Mouse (Mus musculus) stomach, embryonic 14.5 days (tissue): Measurements from ENCODE around the gene Prrc2a. TPM values are rescaled to one million over a fixed set of nuclear protein-coding genes. Genes with fewer than 3 reads are reported as not detected.

Experiments used
- ATAC-seq: fragments of 200-750 bp; cut with Nextera tagmentation; 2 replicates; pipeline ENCODE4 v1.8.0; 2017; ENCODE audit warnings: low read depth, moderate TSS enrichment; ENCODE audit not compliant: insufficient number of reproducible peaks, insufficient read depth, low FRiP score
- H3K27ac ChIP-seq: fragments of 300-500 bp; sonication (generic); 2 replicates; pipeline ENCODE4 v1.5.1; 2014; ENCODE audit warnings: mild to moderate bottlenecking, low read length, moderate library complexity, mixed read lengths
- H3K27me3 ChIP-seq: fragments of 300-500 bp; sonication (generic); 2 replicates; pipeline ENCODE4 v1.6.1; 2014; ENCODE audit warnings: low read length, control low read depth, mixed read lengths; ENCODE audit not compliant: control insufficient read depth, insufficient read depth
- H3K36me3 ChIP-seq: fragments of 300-500 bp; sonication (generic); 2 replicates; pipeline ENCODE4 v1.6.1; 2014; ENCODE audit warnings: mild to moderate bottlenecking, control low read depth, low read length, moderate library complexity, mixed read lengths; ENCODE audit not compliant: control insufficient read depth, insufficient read depth
- H3K4me1 ChIP-seq: fragments of 300-500 bp; sonication (generic); 2 replicates; pipeline ENCODE4 v1.6.1; 2014; ENCODE audit warnings: low read length, control low read depth, mixed read lengths; ENCODE audit not compliant: control insufficient read depth, insufficient read depth
- H3K4me2 ChIP-seq: fragments of 300-500 bp; sonication (generic); replicated peaks from 2 replicates; pipeline ENCODE4 v1.6.1; 2014; ENCODE audit warnings: low read depth, low read length, control low read depth
- H3K4me3 ChIP-seq: fragments of 300-500 bp; sonication (generic); 2 replicates; pipeline ENCODE4 v1.5.1; 2014; ENCODE audit warnings: low read depth, low read length, control low read depth
- H3K9ac ChIP-seq: fragments of 300-500 bp; sonication (generic); replicated peaks from 2 replicates; pipeline ENCODE4 v1.6.1; 2014; ENCODE audit warnings: low read depth, mild to moderate bottlenecking, control low read depth, low read length, moderate library complexity, mixed read lengths
- H3K9me3 ChIP-seq: fragments of 300-500 bp; sonication (generic); 2 replicates; pipeline ENCODE4 v1.6.1; 2016; ENCODE audit warnings: low read depth, low read length, control low read depth; ENCODE audit not compliant: control insufficient read depth
- WGBS: fragments of 180-500 bp; shearing (Covaris S2); extraction: QIAGEN DNeasy Blood & Tissue Kit; methylation state at CpG from one replicate; pipeline ENCODE4 v1.1.7; 2014; 5-methylcytosine and 5-hydroxymethylcytosine counted together
- polyA plus RNA-seq: library from polyadenylated mRNA; unstranded; fragments of >200 nt; fragmentation: Nextera tagmentation; extraction: Ambion mirVana; gene quantifications from 2 replicates; pipeline ENCODE4 v1.2.1, GENCODE M21; 2014

Gene Prrc2a
- polyA plus RNA-seq, 1 experiment from 2014 or later = 222 TPM

DNA sequence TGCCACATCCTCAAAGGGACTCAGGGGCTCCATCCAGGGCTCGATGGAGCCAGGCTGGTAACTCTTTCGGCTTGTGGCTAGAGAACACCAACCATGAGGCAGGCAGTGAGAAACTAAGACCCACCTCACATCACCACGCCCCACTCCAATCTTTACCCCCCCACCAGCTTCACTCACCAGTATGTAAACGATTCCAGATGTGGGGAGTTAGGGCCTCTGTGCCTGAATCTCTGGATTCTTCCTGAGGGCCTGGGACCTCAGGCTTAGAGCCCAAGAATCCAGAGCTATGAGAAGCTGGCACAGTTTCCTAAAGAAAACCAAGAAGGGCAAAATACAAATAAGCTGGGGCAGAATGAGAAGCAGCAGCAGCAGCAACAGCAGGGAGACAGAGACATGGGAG is 10.8 kb downstream of the Prrc2a start:
- Histone ChIP-seq H3K4me1 (no peaks in the 10 kb centered on the region), H3K36me3 (peaks cover 96% of the 10 kb centered on the region), H3K9me3 (no peaks in the 10 kb centered on the region), H3K4me2 (no peak overlapping the region), H3K27me3 (no peaks in the 10 kb centered on the region), H3K9ac (no peak overlapping the region), H3K27ac (no peak overlapping the region), H3K4me3 (no peak overlapping the region)
- no peak for ATAC-seq
- 81% methylated on average over 4 of the region's 4 CpGs for WGBS

DNA sequence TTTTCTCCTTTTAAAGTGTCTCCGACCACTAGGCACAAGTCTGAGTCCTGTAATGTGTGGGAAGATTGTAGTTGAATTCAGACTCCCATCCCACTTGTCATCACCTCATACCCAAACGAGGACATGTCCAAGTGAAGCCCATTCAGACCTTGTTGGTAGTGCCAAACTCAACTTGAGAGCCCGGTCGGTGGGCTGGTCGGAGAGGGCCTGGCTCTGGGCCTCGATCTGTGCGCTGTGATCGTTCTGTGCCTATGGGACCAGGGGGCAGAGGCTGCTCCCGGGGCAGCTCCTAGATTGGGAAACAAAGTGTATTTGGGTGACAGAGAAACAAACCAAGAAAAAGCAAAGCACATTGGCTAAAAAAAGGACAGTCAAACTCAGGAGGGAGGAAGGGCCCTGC is 11.6 kb downstream of the Prrc2a start:
- 87% methylated on average over 9 of the region's 9 CpGs for WGBS
- Histone ChIP-seq H3K4me3 (no peak overlapping the region), H3K9ac (no peak overlapping the region)

DNA sequence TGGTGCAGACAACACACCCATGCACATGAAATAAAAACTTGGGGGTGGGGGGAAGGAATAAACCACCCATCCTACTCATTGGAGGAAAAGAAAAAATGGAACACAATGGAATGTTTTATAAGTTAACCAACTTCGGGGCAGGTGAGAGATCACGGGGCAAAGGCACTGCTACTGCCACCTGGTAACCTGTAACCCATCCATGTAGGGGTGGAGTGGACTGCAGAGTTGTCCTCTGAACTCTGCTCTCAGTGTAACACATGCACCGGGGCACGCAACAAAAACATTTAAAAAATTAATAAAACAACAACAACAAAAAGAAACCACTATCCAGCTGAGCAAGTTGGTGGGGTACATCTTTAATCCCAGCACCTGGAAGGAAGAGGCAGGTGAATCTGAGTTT is 12.6 kb downstream of the Prrc2a start:
- H3K4me3 ChIP-seq = no peak overlapping the region
- no peaks in the 10 kb centered on the region for H3K27me3 ChIP-seq
- no peaks in the 10 kb centered on the region for H3K9me3 ChIP-seq
- no peak overlapping the region for H3K9ac ChIP-seq
- peaks cover 96% of the 10 kb centered on the region for H3K36me3 ChIP-seq
- H3K4me1 ChIP-seq = no peaks in the 10 kb centered on the region
- WGBS = 89% methylated on average over 4 of the region's 4 CpGs
- no peak overlapping the region for H3K27ac ChIP-seq
- ATAC-seq = no peak
- no peak overlapping the region for H3K4me2 ChIP-seq

More for the DNA sequence above, 11.6 kb downstream of the Prrc2a start:
- H3K27me3 ChIP-seq = no peaks in the 10 kb centered on the region
- H3K27ac ChIP-seq = no peak overlapping the region
- ATAC-seq = no peak
- H3K9me3 ChIP-seq = no peaks in the 10 kb centered on the region
- no peak overlapping the region for H3K4me2 ChIP-seq
- no peaks in the 10 kb centered on the region for H3K4me1 ChIP-seq
- H3K36me3 ChIP-seq = peaks cover 96% of the 10 kb centered on the region

DNA sequence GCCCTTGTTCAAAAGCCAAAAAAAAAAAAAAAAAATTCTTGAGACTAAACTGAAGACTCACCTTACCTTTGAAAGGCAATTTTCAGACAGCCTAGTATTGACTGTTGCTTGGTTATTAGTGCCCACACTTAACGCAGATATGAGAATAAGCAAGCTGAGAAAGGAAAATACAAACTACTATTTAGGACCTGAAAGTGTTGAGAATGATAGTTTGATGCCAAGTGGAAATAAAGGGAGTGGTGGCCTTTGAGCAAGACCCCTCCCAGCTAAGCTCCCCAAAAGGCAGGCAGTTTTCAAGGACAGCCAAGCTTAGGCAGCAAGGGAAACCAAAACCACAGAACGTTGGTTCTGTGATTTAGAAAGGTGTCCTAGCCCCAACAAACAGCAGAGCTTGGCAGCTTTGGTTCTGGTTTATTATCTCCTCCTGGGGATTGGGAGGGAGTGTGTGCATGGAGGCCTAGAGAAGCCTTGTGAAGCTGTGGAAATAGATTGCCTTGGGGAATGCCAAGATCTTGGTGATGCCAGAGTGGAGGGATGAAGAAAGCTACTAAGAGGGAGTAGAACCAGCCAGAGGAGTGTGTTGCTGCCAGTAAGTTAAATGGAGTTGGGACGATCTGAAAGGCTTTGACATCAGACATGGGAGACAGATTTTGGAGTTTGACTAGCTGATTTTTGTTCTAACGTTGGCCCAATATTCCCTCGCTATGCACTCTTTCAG is 16.6 kb downstream of the Prrc2a start:
- Histone ChIP-seq H3K4me3 (no peak overlapping the region), H3K4me2 (no peak overlapping the region), H3K27me3 (no peaks in the 10 kb centered on the region), H3K4me1 (no peaks in the 10 kb centered on the region), H3K27ac (no peak overlapping the region), H3K9ac (no peak overlapping the region), H3K36me3 (peaks cover 96% of the 10 kb centered on the region), H3K9me3 (no peaks in the 10 kb centered on the region)
- ATAC-seq = no peak
- 68% methylated on average over 5 of the region's 5 CpGs for WGBS

DNA sequence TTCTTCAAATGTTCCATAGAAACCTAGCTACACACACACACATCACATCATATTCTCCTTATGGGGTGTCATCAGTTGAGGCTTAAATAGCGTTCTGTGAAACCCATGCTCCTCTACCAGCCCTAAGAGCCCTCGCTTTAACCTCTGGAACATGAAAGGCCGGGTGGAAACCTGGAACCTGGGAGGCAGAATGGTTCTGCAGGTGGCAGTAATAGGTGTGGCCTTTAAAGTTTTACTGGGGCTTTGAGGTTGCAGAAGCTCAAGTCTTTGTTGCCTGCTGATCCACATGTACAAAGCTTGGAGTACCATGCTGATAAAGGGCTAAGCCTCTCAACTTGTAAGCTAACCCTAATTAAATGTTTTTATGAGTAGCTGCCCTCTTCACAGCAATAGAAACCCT is 17.3 kb downstream of the Prrc2a start:
- ATAC-seq = no peak
- Histone ChIP-seq H3K27ac (no peak overlapping the region), H3K4me1 (no peaks in the 10 kb centered on the region), H3K4me3 (no peak overlapping the region), H3K27me3 (no peaks in the 10 kb centered on the region), H3K9me3 (no peaks in the 10 kb centered on the region), H3K9ac (no peak overlapping the region), H3K36me3 (peaks cover 96% of the 10 kb centered on the region), H3K4me2 (no peak overlapping the region)
- WGBS = 50% methylated on average over 3 of the region's 3 CpGs

DNA sequence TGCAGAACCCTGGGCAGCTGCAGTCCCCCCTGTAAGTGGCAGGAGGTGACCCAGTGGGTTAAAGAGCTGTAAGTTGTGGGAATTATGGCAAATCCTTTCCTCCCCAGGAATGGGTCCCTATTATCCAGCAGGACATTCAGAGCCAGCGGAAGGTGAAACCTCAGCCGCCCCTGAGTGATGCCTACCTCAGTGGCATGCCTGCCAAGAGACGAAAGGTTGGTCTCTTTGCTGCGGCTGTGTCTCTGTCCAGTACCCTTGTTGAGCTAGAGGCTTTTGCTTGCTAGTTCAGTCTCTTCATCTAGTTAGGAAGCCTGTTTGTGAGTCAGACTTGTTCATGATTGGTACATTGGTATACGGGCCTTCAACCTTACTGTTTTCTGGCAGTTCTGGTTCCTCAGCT is 18.6 kb downstream of the Prrc2a start:
- Histone ChIP-seq H3K36me3 (peaks cover 97% of the 10 kb centered on the region), H3K27ac (no peak overlapping the region)

DNA sequence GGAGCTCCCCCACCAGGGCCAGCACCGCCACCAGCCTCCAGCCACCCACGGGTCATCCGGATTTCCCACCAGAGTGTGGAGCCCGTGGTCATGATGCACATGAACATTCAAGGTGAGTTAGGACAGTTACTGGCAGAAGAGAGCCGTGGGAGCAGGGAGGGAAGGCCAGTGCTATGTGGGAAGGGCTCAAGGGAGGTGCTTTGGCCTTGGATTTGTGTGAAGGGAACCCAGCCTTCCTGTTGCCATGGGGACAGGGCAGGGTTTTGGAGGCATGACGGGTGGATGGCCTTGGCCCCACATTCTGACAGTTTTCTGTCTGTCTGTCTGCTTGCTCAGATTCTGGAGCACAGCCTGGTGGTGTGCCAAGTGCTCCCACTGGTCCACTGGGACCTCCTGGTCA is 22.7 kb downstream of the Prrc2a start:
- Histone ChIP-seq H3K9ac (no peak overlapping the region), H3K27me3 (no peaks in the 10 kb centered on the region), H3K36me3 (peaks cover 85% of the 10 kb centered on the region), H3K4me2 (no peak overlapping the region), H3K4me1 (peaks cover 4% of the 10 kb centered on the region; the same call in 1 of the 2 replicates), H3K27ac (no peak overlapping the region), H3K9me3 (no peaks in the 10 kb centered on the region), H3K4me3 (no peak overlapping the region)
- no peak for ATAC-seq
- WGBS = 90% methylated on average over 6 of the region's 6 CpGs

More for the DNA sequence above, 18.6 kb downstream of the Prrc2a start:
- WGBS = 86% methylated on average over 5 of the region's 5 CpGs
- Histone ChIP-seq H3K4me1 (no peaks in the 10 kb centered on the region), H3K4me3 (no peak overlapping the region), H3K9me3 (no peaks in the 10 kb centered on the region), H3K4me2 (no peak overlapping the region), H3K9ac (no peak overlapping the region), H3K27me3 (no peaks in the 10 kb centered on the region)
- ATAC-seq = no peak

DNA sequence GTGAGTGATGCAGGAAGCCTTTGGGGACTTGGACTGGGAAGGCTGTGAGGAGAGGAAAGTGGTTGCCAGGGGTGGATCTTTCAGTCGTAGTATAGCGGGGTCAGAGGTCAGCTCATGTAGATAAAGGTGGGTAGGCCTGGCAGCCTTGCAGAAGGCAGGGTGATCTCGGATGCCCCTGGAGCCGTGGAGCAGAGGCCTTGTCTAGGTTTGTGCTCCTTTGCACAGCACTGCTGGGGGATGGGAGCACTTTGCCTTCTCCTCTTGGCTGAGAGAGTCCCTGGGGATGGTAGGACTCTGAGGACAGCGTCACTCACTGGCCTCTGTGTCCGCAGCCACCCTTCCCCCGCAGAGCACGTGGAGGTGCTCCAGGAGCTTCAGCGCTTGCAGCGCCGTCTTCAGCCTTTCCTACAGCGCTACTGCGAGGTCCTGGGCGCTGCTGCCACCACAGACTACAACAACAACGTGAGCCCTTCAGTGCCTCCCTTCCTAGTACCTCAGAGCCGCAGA is 24.2 kb downstream of the Prrc2a start:
- no peaks in the 10 kb centered on the region for H3K9me3 ChIP-seq
- no peak overlapping the region for H3K27ac ChIP-seq
- no peak overlapping the region for H3K4me2 ChIP-seq
- 78% methylated on average over 16 of the region's 16 CpGs for WGBS
- peaks cover 71% of the 10 kb centered on the region for H3K36me3 ChIP-seq
- peaks cover 12% of the 10 kb centered on the region for H3K4me1 ChIP-seq
- ATAC-seq = no peak
- no peak overlapping the region for H3K4me3 ChIP-seq
- H3K27me3 ChIP-seq = no peaks in the 10 kb centered on the region
- H3K9ac ChIP-seq = no peak overlapping the region

DNA sequence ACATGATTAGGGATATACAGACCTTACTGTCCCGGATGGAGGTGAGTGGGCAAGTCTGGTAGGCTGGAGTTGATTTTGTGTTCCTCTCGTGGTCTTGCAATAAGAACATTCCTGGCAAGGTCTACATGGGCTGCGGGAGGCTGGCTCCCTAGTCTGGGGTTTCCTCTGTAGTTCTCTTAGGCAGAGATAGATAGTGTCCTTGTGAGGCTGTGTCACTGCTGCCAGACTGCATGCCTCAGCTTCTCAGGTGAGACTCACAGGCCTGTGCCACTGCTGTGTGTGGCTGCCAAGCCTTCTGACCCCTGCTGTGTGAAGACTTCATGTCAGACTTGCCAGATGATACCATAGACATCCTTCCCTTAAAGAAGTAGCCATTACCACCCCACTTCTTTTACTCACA is 25.4 kb downstream of the Prrc2a start:
- no peak overlapping the region for H3K27ac ChIP-seq
- H3K9ac ChIP-seq = no peak overlapping the region
- H3K4me2 ChIP-seq = no peak overlapping the region
- WGBS = 93% methylated on average over 3 of the region's 3 CpGs
- H3K4me3 ChIP-seq = no peak overlapping the region
- no peaks in the 10 kb centered on the region for H3K27me3 ChIP-seq
- no peaks in the 10 kb centered on the region for H3K9me3 ChIP-seq
- ATAC-seq = no peak
- H3K36me3 ChIP-seq = peaks cover 59% of the 10 kb centered on the region
- H3K4me1 ChIP-seq = peaks cover 12% of the 10 kb centered on the region
